Mouse (Mus musculus) liver, adult (tissue): Measurements from ENCODE around the gene Gm11037.
A peak's percentile ranks its signal among the peaks of the same experiment; 100 is the strongest.

Source experiments
- GATA4 ChIP-seq: IDR thresholded peaks from 2 replicates; pipeline ENCODE4 v1.6.1; 2014; ENCODE audit warnings: mild to moderate bottlenecking, low read length; ENCODE audit not compliant: insufficient replicate concordance

Gm11037 gene

GRCm38 (mm10) chr2:131132930-131133547 lies at the start of gene Gm11037:
Gm11037 (plus strand) TSS chr2:131133497.
- TF ChIP-seq GATA4, result no peak

DNA sequence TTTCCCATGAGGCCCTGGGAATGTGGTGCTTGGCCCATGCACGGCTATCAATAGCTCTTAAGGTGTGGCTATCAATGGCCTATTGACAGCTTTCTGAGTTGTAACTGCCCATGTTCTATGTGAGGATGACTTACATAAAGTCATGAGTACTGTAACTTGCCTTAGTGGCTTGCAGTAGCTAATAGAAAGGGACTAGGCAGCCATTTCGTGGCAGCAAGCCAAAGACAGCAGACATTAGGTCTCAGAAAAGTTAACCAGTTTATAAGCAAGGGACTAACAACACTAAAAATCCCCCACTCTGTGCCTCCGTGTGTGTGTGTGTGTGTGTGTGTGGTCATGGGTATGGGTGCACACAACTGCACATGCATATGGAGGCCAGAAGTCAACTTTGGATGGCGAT lies 49.1 kb upstream of the Gm11037 start:
- TF ChIP-seq GATA4, result no peak

GRCm38 (mm10) chr2:131086667-131087390 lies 46.5 kb upstream of the Gm11037 start, which contains the start of gene Siglec1:
Siglec1 (minus strand) TSS chr2:131086765.
- TF ChIP-seq GATA4, result no peak

DNA sequence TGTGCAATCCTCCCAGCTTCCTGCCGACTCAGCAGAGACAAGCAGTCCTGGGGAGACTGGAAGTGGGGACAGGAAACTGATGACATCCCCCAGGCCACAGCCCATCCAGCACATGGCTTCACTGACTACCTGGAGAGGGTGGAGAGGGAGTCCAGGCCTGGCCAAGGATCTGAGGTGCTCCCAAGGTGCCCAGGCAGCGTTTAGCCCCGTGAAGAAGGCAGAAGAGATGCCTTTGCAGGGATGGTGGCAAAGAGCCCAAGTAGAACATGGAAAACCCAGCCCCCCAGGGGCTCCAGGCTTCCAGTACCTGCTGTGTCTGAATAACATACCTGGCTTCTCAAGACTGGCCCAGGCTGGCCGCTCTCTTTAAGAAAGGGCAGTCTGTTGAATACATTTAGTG lies 44.7 kb upstream of the Gm11037 start:
- no peak for TF ChIP-seq GATA4

- no peak for TF ChIP-seq GATA4
These were observed 43.7 kb upstream of the Gm11037 start for GRCm38 (mm10) chr2:131089634-131090033.

DNA sequence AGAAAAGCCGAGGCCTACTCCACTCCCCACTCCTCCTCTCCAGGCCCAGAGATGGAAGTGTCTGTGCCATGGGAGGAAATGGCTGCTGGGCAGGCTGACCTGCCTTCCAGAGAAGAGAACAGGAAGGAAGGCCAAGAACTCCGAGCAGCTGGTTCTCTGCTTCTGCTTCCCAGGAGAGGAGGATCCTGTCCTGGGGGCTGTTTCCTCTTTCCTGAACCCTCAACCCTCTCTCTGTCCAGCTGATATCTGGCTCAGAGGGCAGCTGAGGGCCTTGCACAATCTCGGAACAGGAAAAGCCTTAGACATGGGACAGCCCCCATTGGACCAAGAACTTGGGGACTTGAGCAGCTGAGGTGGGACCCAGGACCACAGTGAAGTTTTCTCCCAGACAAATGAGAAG lies 42.4 kb upstream of the Gm11037 start:
- peak; percentile 68; the same call in 1 of the 2 replicates for TF ChIP-seq GATA4

GRCm38 (mm10) chr2:131093577-131093976 lies 39.7 kb upstream of the Gm11037 start:
- TF ChIP-seq GATA4, result no peak

- no peak for TF ChIP-seq GATA4
These were observed 38.5 kb upstream of the Gm11037 start for GRCm38 (mm10) chr2:131094823-131095222.

DNA sequence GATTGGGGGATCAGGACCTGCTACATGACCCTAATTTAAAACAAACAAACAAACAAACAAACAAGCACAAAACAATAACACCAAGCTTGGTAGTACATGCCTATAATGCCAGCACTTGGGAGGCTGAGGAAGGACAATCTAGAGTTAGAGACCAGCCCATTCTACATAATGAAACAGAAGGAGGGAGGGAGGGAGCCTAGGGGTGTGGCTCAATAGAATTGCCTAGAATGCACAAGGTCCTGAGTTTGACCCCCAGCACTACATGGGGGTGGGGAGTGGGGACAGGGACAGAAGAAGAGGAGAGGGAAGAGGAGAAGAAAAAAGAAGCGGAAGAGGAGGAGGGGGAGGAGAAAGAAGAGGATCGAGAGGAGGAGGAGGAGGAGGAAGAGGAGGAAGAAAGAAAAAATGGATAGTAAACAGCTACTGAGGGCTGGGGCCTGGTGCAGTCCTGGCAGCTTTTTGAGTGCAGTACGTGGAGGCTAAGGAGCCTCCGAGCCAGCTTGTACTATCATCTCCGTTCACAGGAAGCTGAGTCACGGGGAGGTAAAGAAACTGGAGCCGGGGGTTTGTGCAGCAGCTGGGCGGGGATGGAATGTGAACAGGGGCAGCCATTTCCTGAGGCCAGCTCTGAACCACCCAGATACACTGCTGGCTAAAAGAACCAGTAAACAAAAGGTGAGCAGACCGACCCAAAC lies 37.0 kb upstream of the Gm11037 start:
- no peak; the same call in 1 of the 2 replicates for TF ChIP-seq GATA4

DNA sequence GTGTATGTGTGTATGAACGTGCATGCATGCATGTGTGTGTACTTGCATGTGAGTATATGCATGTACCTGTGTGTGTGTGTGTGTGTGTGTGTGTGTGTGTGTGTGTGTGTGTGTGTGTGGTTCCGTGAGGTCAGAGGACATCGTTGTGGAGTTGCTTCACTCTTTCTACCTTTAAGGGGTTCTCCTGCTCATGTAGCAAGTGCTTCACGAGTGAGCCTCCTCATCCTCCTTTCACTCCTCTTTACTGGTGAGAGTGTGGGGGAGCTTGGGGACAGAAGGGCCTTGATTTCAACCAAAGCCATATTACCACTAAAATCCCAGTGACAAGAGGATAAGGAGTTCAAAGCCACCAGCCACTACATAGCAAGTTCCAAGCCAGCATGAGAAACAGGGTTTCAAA lies 36.2 kb upstream of the Gm11037 start:
- no peak for TF ChIP-seq GATA4

DNA sequence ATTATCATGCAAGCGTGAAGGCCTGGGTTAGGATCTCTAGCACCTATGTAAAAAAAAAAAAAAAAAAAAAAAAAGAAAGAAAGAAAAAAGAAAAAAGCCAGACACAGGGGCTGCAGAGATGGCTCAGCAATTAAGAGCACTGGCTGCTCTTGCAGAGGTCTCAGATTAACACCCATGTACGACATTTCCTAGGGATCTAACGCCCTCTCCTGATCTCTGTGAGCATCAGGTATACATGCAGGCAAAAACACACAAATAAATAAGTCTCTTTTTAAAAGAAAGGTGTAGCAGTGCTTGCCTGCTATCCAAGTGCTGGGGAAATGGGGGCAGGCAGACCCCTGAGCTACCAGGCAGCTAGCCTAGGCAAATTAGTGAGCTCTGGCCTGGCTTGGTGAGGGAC lies 31.8 kb upstream of the Gm11037 start:
- TF ChIP-seq GATA4, result no peak

GRCm38 (mm10) chr2:131104021-131104420 lies 29.3 kb upstream of the Gm11037 start:
- TF ChIP-seq GATA4, result no peak

DNA sequence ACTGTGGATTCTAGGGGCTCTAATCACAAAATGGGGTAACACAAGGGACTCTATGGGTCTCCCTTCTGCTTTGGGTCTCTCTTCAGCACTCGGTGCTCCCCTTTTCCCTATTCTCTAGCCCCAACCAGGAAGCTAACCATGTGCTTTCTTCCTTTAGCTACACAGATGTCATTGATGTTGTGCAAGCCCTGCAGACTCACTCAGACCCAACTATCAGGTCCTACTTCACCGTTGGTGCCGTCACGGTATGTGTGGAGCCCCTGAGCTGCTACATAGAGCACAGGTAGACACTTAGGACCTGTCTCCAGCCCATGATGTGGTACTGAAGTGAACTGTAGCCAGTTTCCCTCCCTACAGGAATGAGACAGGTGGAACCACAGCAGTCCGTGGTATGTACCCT lies 27.3 kb upstream of the Gm11037 start:
- TF ChIP-seq GATA4, result no peak

- no peak for TF ChIP-seq GATA4
These were observed 14.2 kb upstream of the Gm11037 start for GRCm38 (mm10) chr2:131118968-131119574.

GRCm38 (mm10) chr2:131124166-131124565 lies 9.1 kb upstream of the Gm11037 start:
- TF ChIP-seq GATA4, result no peak
